Mouse (Mus musculus): ENCODE results near the gene Vmn1r195. TPM values are rescaled to one million over a fixed set of nuclear protein-coding genes. Genes with fewer than 3 reads are reported as not detected.
"Not testable (repeated sequence)": the region's sequence is repeated elsewhere in the genome, so short reads cannot be mapped to it uniquely, and the experiment has no call there.

The Vmn1r195 gene
- not detected in 2 replicates for polyA plus RNA-seq (2014; fragmentation: Nextera tagmentation; extraction: Ambion mirVana)

DNA sequence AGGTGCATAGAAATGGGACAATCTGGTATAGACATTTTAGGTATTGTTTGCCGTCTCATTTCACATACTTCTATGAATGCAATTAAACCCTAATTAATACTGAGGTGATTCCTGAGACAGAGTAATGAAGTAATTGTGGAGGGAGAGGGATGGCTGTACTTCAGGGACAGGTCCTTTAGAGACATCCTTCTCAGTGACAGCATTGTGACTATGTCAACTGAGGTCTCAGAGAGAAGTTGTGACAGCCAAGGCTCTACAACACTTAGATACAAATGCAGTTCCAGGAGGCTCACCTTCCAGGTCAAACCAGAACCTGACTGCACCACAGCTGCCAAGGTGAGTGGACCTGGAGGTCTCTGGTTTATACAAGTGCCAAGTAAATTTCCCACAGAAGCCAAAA, at the start of gene Vmn1r195:
Gene Vmn1r195 (plus strand): TSS at position 301 of the 400 bp plus-strand sequence.
- H3K27me3 ChIP-seq (ENCODE audit: control insufficient read depth, insufficient read depth, low read length); H3K4me3 ChIP-seq (ENCODE audit: low read depth, low read length); H3K9ac ChIP-seq (ENCODE audit: low read length); H3K36me3 ChIP-seq (ENCODE audit: control insufficient read depth, insufficient read depth, low read length); DNase-seq (ENCODE audit: low spot score); H3K27ac ChIP-seq (ENCODE audit: low read depth, low read length); H3K4me2 ChIP-seq (ENCODE audit: low read depth, low read length, severe bottlenecking); H3K9me3 ChIP-seq (ENCODE audit: control insufficient read depth, low read length); ATAC-seq (replicated peaks; ENCODE audit: low FRiP score); H3K4me1 ChIP-seq (replicated peaks; ENCODE audit: control insufficient read depth, insufficient read depth, low read length): not testable (repeated sequence)
- WGBS: 97% methylated on average over 1 of the region's 1 CpGs

GRCm38 (mm10) chr13:22223060-22223459, 47.3 kb upstream of the Vmn1r195 start, which contains the start of gene Vmn1r193:
Gene Vmn1r193, minus strand, starts transcription at chr13:22223160.
- H3K4me3 ChIP-seq (ENCODE audit: low read depth, low read length); H3K9ac ChIP-seq (ENCODE audit: low read length); H3K27me3 ChIP-seq (ENCODE audit: control insufficient read depth, insufficient read depth, low read length); H3K27ac ChIP-seq (ENCODE audit: low read depth, low read length); H3K9me3 ChIP-seq (ENCODE audit: control insufficient read depth, low read length); H3K36me3 ChIP-seq (ENCODE audit: control insufficient read depth, insufficient read depth, low read length); DNase-seq (ENCODE audit: low spot score); H3K4me2 ChIP-seq (ENCODE audit: low read depth, low read length, severe bottlenecking); H3K4me1 ChIP-seq (replicated peaks; ENCODE audit: control insufficient read depth, insufficient read depth, low read length); ATAC-seq (replicated peaks; ENCODE audit: low FRiP score): not testable (repeated sequence)
- WGBS: 81% methylated on average over 1 of the region's 1 CpGs

DNA sequence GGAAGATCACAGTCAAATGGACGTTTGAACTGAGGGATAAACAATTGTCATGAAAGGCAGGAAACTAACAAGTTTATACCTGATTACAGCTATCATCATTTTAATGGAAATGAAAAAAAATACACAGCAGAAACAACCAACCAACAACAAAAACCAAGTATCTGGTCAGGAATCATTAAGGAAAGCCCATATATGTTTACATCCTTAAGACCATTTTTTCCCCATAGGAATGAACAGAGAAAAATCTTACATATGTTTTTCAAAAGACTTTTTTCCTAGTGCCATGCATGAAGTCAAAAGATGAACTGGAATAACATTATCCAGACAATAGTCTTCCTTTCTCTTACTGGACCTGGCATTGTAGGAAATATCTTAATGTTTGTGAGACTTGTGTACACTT, 26.4 kb upstream of the Vmn1r195 start, which contains the start of gene Vmn1r194:
Gene Vmn1r194 (plus strand): TSS at position 301 of the 400 bp plus-strand sequence.
- H3K27ac ChIP-seq (ENCODE audit: low read depth, low read length): no peak within 1 kb of the TSS
- no peaks in the 10 kb centered on the region for H3K4me1 ChIP-seq (replicated peaks; ENCODE audit: control insufficient read depth, insufficient read depth, low read length)
- H3K9ac ChIP-seq (ENCODE audit: low read length): no peak within 1 kb of the TSS
- H3K4me2 ChIP-seq (ENCODE audit: low read depth, low read length, severe bottlenecking): no peak within 1 kb of the TSS
- no peaks in the 10 kb centered on the region for H3K36me3 ChIP-seq (ENCODE audit: control insufficient read depth, insufficient read depth, low read length)
- no peaks in the 10 kb centered on the region for H3K27me3 ChIP-seq (ENCODE audit: control insufficient read depth, insufficient read depth, low read length)
- no peaks in the 10 kb centered on the region for H3K9me3 ChIP-seq (ENCODE audit: control insufficient read depth, low read length)
- WGBS: 65% methylated on average over 1 of the region's 1 CpGs
- ATAC-seq (replicated peaks; ENCODE audit: low FRiP score) (no peak), DNase-seq (ENCODE audit: low spot score) (no peak)
- H3K4me3 ChIP-seq (ENCODE audit: low read depth, low read length): no peak within 1 kb of the TSS

- Histone ChIP-seq H3K27ac (ENCODE audit: low read depth, low read length) (no peak overlapping the region), H3K36me3 (ENCODE audit: control insufficient read depth, insufficient read depth, low read length) (no peaks in the 10 kb centered on the region), H3K9ac (ENCODE audit: low read length) (no peak overlapping the region), H3K4me1 (replicated peaks; ENCODE audit: control insufficient read depth, insufficient read depth, low read length) (no peaks in the 10 kb centered on the region), H3K4me3 (ENCODE audit: low read depth, low read length) (no peak overlapping the region), H3K4me2 (ENCODE audit: low read depth, low read length, severe bottlenecking) (no peak overlapping the region), H3K9me3 (ENCODE audit: control insufficient read depth, low read length) (no peaks in the 10 kb centered on the region), H3K27me3 (ENCODE audit: control insufficient read depth, insufficient read depth, low read length) (no peaks in the 10 kb centered on the region)
- ATAC-seq (replicated peaks; ENCODE audit: low FRiP score) (no peak), DNase-seq (ENCODE audit: low spot score) (no peak)
- WGBS: 51% methylated on average over 2 of the region's 2 CpGs
Observed at GRCm38 (mm10) chr13:22271721-22272120, 1.4 kb downstream of the Vmn1r195 start.

DNA sequence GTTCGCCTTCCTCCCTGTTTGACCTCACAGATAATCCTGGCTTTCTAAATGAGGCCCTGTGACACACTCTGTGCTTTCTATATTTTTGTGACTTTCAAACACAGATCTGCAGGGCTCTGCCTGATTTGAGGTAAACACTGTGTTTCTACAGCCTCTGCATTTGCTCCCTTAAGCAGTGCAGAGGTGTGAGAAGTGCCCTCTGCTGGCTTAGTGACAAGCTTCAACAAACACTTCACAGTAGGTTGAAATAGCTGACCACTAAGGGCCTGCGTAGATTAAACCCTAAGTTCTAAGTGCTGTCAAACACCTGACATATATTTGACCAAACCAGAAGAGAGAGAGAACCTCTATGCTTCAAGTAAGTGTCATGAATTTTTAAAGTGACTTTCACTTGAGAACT, 14.3 kb downstream of the Vmn1r195 start:
- Histone ChIP-seq H3K27ac (ENCODE audit: low read depth, low read length) (no peak overlapping the region), H3K4me1 (replicated peaks; ENCODE audit: control insufficient read depth, insufficient read depth, low read length) (no peaks in the 10 kb centered on the region), H3K36me3 (ENCODE audit: control insufficient read depth, insufficient read depth, low read length) (no peaks in the 10 kb centered on the region), H3K9me3 (ENCODE audit: control insufficient read depth, low read length) (no peaks in the 10 kb centered on the region), H3K27me3 (ENCODE audit: control insufficient read depth, insufficient read depth, low read length) (no peaks in the 10 kb centered on the region), H3K9ac (ENCODE audit: low read length) (no peak overlapping the region), H3K4me3 (ENCODE audit: low read depth, low read length) (no peak overlapping the region), H3K4me2 (ENCODE audit: low read depth, low read length, severe bottlenecking) (no peak overlapping the region)
- DNase-seq (ENCODE audit: low spot score): no peak
- ATAC-seq (replicated peaks; ENCODE audit: low FRiP score): no peak
- 81% methylated on average over 2 of the region's 2 CpGs for WGBS

GRCm38 (mm10) chr13:22289620-22290019, 19.3 kb downstream of the Vmn1r195 start, which contains the start of gene Vmn1r196:
Gene Vmn1r196, plus strand, starts transcription at chr13:22289920.
- Histone ChIP-seq H3K36me3 (ENCODE audit: control insufficient read depth, insufficient read depth, low read length) (no peaks in the 10 kb centered on the region), H3K9me3 (ENCODE audit: control insufficient read depth, low read length) (no peaks in the 10 kb centered on the region), H3K27ac (ENCODE audit: low read depth, low read length) (no peak within 1 kb of the TSS), H3K27me3 (ENCODE audit: control insufficient read depth, insufficient read depth, low read length) (no peaks in the 10 kb centered on the region), H3K4me2 (ENCODE audit: low read depth, low read length, severe bottlenecking) (no peak within 1 kb of the TSS), H3K9ac (ENCODE audit: low read length) (no peak within 1 kb of the TSS), H3K4me1 (replicated peaks; ENCODE audit: control insufficient read depth, insufficient read depth, low read length) (no peaks in the 10 kb centered on the region), H3K4me3 (ENCODE audit: low read depth, low read length) (no peak within 1 kb of the TSS)
- 81% methylated on average over 2 of the region's 2 CpGs for WGBS
- no peak for ATAC-seq (replicated peaks; ENCODE audit: low FRiP score)
- no peak for DNase-seq (ENCODE audit: low spot score)

DNA sequence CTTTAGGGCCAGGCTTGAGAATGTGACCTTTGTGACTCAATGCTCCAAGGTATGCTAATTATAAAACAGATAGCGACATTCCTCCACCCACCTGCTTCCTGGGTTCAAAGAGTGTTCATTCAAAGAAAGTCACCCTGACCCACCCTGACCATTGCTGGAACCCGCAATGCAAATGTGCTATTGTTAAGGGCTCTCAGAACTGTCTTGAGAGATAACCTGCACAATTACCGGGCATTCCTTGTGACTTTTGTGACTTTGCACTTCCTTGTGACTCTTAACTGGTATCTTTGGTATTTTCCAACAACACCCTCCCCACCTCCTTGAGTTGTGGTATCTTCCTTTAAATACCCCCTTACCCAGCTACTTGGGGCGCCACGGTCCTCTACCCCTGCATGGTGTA, 37.8 kb downstream of the Vmn1r195 start:
- H3K9ac ChIP-seq (ENCODE audit: low read length); DNase-seq (ENCODE audit: low spot score); H3K4me1 ChIP-seq (replicated peaks; ENCODE audit: control insufficient read depth, insufficient read depth, low read length); ATAC-seq (replicated peaks; ENCODE audit: low FRiP score); H3K4me2 ChIP-seq (ENCODE audit: low read depth, low read length, severe bottlenecking); H3K27ac ChIP-seq (ENCODE audit: low read depth, low read length); H3K4me3 ChIP-seq (ENCODE audit: low read depth, low read length); H3K27me3 ChIP-seq (ENCODE audit: control insufficient read depth, insufficient read depth, low read length); H3K9me3 ChIP-seq (ENCODE audit: control insufficient read depth, low read length); H3K36me3 ChIP-seq (ENCODE audit: control insufficient read depth, insufficient read depth, low read length): not testable (repeated sequence)
- 89% methylated on average over 5 of the region's 5 CpGs for WGBS

GRCm38 (mm10) chr13:22315361-22315760, 45.0 kb downstream of the Vmn1r195 start:
- Histone ChIP-seq H3K4me3 (ENCODE audit: low read depth, low read length) (no peak overlapping the region), H3K9ac (ENCODE audit: low read length) (no peak overlapping the region), H3K27ac (ENCODE audit: low read depth, low read length) (no peak overlapping the region), H3K4me2 (ENCODE audit: low read depth, low read length, severe bottlenecking) (no peak overlapping the region), H3K27me3 (ENCODE audit: control insufficient read depth, insufficient read depth, low read length) (no peaks in the 10 kb centered on the region), H3K9me3 (ENCODE audit: control insufficient read depth, low read length) (no peaks in the 10 kb centered on the region), H3K36me3 (ENCODE audit: control insufficient read depth, insufficient read depth, low read length) (no peaks in the 10 kb centered on the region), H3K4me1 (replicated peaks; ENCODE audit: control insufficient read depth, insufficient read depth, low read length) (no peaks in the 10 kb centered on the region)
- WGBS: 80% methylated on average over 2 of the region's 2 CpGs
- ATAC-seq (replicated peaks; ENCODE audit: low FRiP score): no peak
- no peak for DNase-seq (ENCODE audit: low spot score)

- Histone ChIP-seq H3K27ac (ENCODE audit: low read depth, low read length) (no peak overlapping the region), H3K9me3 (ENCODE audit: control insufficient read depth, low read length) (no peaks in the 10 kb centered on the region), H3K4me1 (replicated peaks; ENCODE audit: control insufficient read depth, insufficient read depth, low read length) (no peaks in the 10 kb centered on the region), H3K9ac (ENCODE audit: low read length) (no peak overlapping the region), H3K4me2 (ENCODE audit: low read depth, low read length, severe bottlenecking) (no peak overlapping the region), H3K4me3 (ENCODE audit: low read depth, low read length) (no peak overlapping the region), H3K27me3 (ENCODE audit: control insufficient read depth, insufficient read depth, low read length) (no peaks in the 10 kb centered on the region), H3K36me3 (ENCODE audit: control insufficient read depth, insufficient read depth, low read length) (no peaks in the 10 kb centered on the region)
- DNase-seq (ENCODE audit: low spot score) (no peak), ATAC-seq (replicated peaks; ENCODE audit: low FRiP score) (no peak)
- WGBS: 85% methylated on average over 2 of the region's 2 CpGs
Observed at GRCm38 (mm10) chr13:22317366-22317765, 47.0 kb downstream of the Vmn1r195 start.

Measured in forebrain, embryonic 11.5 days (tissue).